Comparison of ENCODE assay signal across 8 mouse cellular contexts in genomic region chr8:46671496-46671895, GRCm38 (mm10). TPM values are rescaled to one million over a fixed set of nuclear protein-coding genes. Genes with fewer than 3 reads are reported as not detected.
DNase-seq lines count a peak whose midpoint lies in the region; ATAC-seq and TF ChIP-seq lines count a peak whose summit lies in the region.

No protein-coding gene starts in this region.

- no peak overlapping the region for H3K4me2 ChIP-seq in neural tube, embryonic 15.5 days
- no peak overlapping the region for H3K4me2 ChIP-seq in forebrain, postnatal 0 days (ENCODE audit: low read depth)
- H3K4me2 ChIP-seq in kidney, embryonic 16.5 days (replicated peaks; ENCODE audit: low read depth, low read length), result no peak overlapping the region
- H3K4me2 ChIP-seq in liver, embryonic 14.5 days (ENCODE audit: low read depth), result no peak overlapping the region

- no peaks in the 10 kb centered on the region for H3K36me3 ChIP-seq in neural tube, embryonic 15.5 days
- no peaks in the 10 kb centered on the region for H3K36me3 ChIP-seq in forebrain, postnatal 0 days (ENCODE audit: insufficient read depth)
- H3K36me3 ChIP-seq in kidney, embryonic 16.5 days (ENCODE audit: insufficient read depth, low read length), result no peaks in the 10 kb centered on the region
- no peaks in the 10 kb centered on the region for H3K36me3 ChIP-seq in liver, embryonic 14.5 days (replicated peaks; ENCODE audit: control insufficient read depth, insufficient read depth, low read depth)

- TF ChIP-seq CTCF in bone marrow macrophage, adult 2 months (IDR thresholded peaks at IDR 0.05; ENCODE audit: low read depth, low read length), result peak; percentile 70
- TF ChIP-seq CTCF in forebrain, postnatal 0 days (IDR thresholded peaks at IDR 0.05; ENCODE audit: low read depth), result peak; percentile 77
- peak; percentile 83 for TF ChIP-seq CTCF in liver, embryonic 14.5 days (IDR thresholded peaks at IDR 0.05; ENCODE audit: low read depth)

- DNase-seq in neural tube, embryonic 10.5 days (ENCODE audit: extremely low spot score, low spot score), result peak; percentile 50
- DNase-seq in forebrain, postnatal 0 days, result peak; percentile 69
- peak; percentile 11 to 17 (median 13) for DNase-seq in liver, embryonic 14.5 days (ENCODE audit: low read depth in 3 of 3, low spot score in 3 of 3)
- DNase-seq in right cerebral cortex, postnatal 14 days, result peak; percentile 58
- peak; percentile 13 for DNase-seq in yolk sac, embryonic 10.5 days (ENCODE audit: low spot score)

- no peak overlapping the region for H3K9ac ChIP-seq in neural tube, embryonic 15.5 days (replicated peaks)
- H3K9ac ChIP-seq in forebrain, postnatal 0 days, result no peak overlapping the region
- H3K9ac ChIP-seq in kidney, embryonic 16.5 days (replicated peaks; ENCODE audit: low read length), result no peak overlapping the region
- no peak overlapping the region for H3K9ac ChIP-seq in liver, embryonic 14.5 days (replicated peaks)

- no peaks in the 10 kb centered on the region for H3K4me1 ChIP-seq in neural tube, embryonic 15.5 days
- peaks cover 4% of the 10 kb centered on the region for H3K4me1 ChIP-seq in bone marrow macrophage, adult 2 months (ENCODE audit: control insufficient read depth, insufficient read depth, low read length)
- H3K4me1 ChIP-seq in forebrain, postnatal 0 days (ENCODE audit: insufficient read depth), result no peaks in the 10 kb centered on the region
- no peaks in the 10 kb centered on the region for H3K4me1 ChIP-seq in kidney, embryonic 16.5 days (ENCODE audit: insufficient read depth, low read length)
- no peaks in the 10 kb centered on the region for H3K4me1 ChIP-seq in liver, embryonic 14.5 days (replicated peaks; ENCODE audit: control insufficient read depth in 2 of 2, insufficient read depth in 2 of 2, low read length in 1 of 2)

- H3K9me3 ChIP-seq in neural tube, embryonic 15.5 days (replicated peaks), result no peaks in the 10 kb centered on the region
- H3K9me3 ChIP-seq in forebrain, postnatal 0 days (ENCODE audit: low read length), result no peaks in the 10 kb centered on the region
- H3K9me3 ChIP-seq in kidney, embryonic 16.5 days (ENCODE audit: low read length), result peaks cover 4% of the 10 kb centered on the region; the same call in 1 of the 2 replicates
- H3K9me3 ChIP-seq in liver, embryonic 14.5 days (ENCODE audit: control insufficient read depth, low read length), result no peaks in the 10 kb centered on the region; the same call in 1 of the 2 replicates

- ATAC-seq in neural tube, embryonic 15.5 days (ENCODE audit: low FRiP score), result no peak
- ATAC-seq in forebrain, postnatal 0 days, result no peak
- ATAC-seq in kidney, embryonic 16.5 days (ENCODE audit: low FRiP score, low TSS enrichment), result 0 out of 2 replicates have a peak, but pooled peaks have one; percentile 51
- ATAC-seq in liver, embryonic 14.5 days (ENCODE audit: insufficient read depth), result no peak

- no peak overlapping the region for H3K4me3 ChIP-seq in neural tube, embryonic 15.5 days (replicated peaks)
- no peak overlapping the region for H3K4me3 ChIP-seq in bone marrow macrophage, adult 2 months (ENCODE audit: insufficient read depth, low read length)
- no peak overlapping the region for H3K4me3 ChIP-seq in forebrain, postnatal 0 days (ENCODE audit: low read depth, low read length)
- H3K4me3 ChIP-seq in kidney, embryonic 16.5 days (ENCODE audit: low read length), result no peak overlapping the region
- no peak overlapping the region for H3K4me3 ChIP-seq in liver, embryonic 14.5 days (ENCODE audit: insufficient read depth in 1 of 2, low read depth in 2 of 2, low read length in 2 of 2)

- 2% methylated on average over 2 of the region's 2 CpGs for WGBS in neural tube, embryonic 15.5 days
- 0% methylated on average over 2 of the region's 2 CpGs for WGBS in forebrain, postnatal 0 days
- 0% methylated on average over 2 of the region's 2 CpGs for WGBS in kidney, embryonic 16.5 days
- 0% methylated on average over 2 of the region's 2 CpGs for WGBS in liver, embryonic 14.5 days (ENCODE audit: insufficient replicate concordance)

- TF ChIP-seq POLR2A in bone marrow macrophage, adult 2 months (IDR thresholded peaks at IDR 0.05; ENCODE audit: borderline replicate concordance, low read depth, low read length), result no peak

- no peak overlapping the region for H3K27ac ChIP-seq in neural tube, embryonic 15.5 days (replicated peaks)
- H3K27ac ChIP-seq in bone marrow macrophage, adult 2 months (ENCODE audit: insufficient read depth, low read depth, low read length), result no peak overlapping the region
- H3K27ac ChIP-seq in forebrain, postnatal 0 days (ENCODE audit: low read depth, low read length), result no peak overlapping the region
- H3K27ac ChIP-seq in kidney, embryonic 16.5 days (ENCODE audit: low read length), result no peak overlapping the region
- no peak overlapping the region for H3K27ac ChIP-seq in liver, embryonic 14.5 days

- no peaks in the 10 kb centered on the region for H3K27me3 ChIP-seq in neural tube, embryonic 15.5 days (replicated peaks)
- H3K27me3 ChIP-seq in forebrain, postnatal 0 days (ENCODE audit: insufficient read depth, low read length), result no peaks in the 10 kb centered on the region
- no peaks in the 10 kb centered on the region for H3K27me3 ChIP-seq in kidney, embryonic 16.5 days (ENCODE audit: insufficient read depth, low read length)
- no peaks in the 10 kb centered on the region for H3K27me3 ChIP-seq in liver, embryonic 14.5 days (ENCODE audit: control insufficient read depth, insufficient read depth, low read length)

- TF ChIP-seq EP300 in liver, embryonic 14.5 days (IDR thresholded peaks at IDR 0.05; ENCODE audit: low read depth), result no peak

RNA-seq across cellular contexts. Expression of gene Casp3, which starts 54.4 kb away (rescaled TPM):
- polyA plus RNA-seq in neural tube, embryonic 15.5 days (2015; fragmentation: Nextera tagmentation; extraction: Ambion mirVana), result 192 and 212 TPM in 2 replicates
- polyA plus RNA-seq in bone marrow macrophage, adult 2 months (2012; ENCODE audit: insufficient read depth, insufficient read length, missing spikeins), result 36.5 and 37.3 TPM in 2 replicates
- total RNA-seq in forebrain, postnatal 0 days (2014; rRNA removed), result 232 and 251 TPM in 2 replicates
- 271 and 275 TPM in 2 replicates for polyA plus RNA-seq in forebrain, postnatal 0 days (2015; fragmentation: Nextera tagmentation; extraction: Ambion mirVana)
- polyA plus RNA-seq in kidney, embryonic 16.5 days (2015; fragmentation: Nextera tagmentation; extraction: Ambion mirVana), result 73.5 and 77.6 TPM in 2 replicates
- polyA plus RNA-seq in liver, embryonic 14.5 days (2012; rRNA removed), result 21.0 and 33.2 TPM in 2 replicates
- polyA plus RNA-seq in liver, embryonic 14.5 days (2014; fragmentation: Nextera tagmentation; extraction: Ambion mirVana), result 50.4 and 60.3 TPM in 2 replicates

RNA-seq across cellular contexts. Expression of gene Primpol, which starts 54.5 kb away (rescaled TPM):
- 8.4 and 9.5 TPM in 2 replicates for polyA plus RNA-seq in neural tube, embryonic 15.5 days (2015; fragmentation: Nextera tagmentation; extraction: Ambion mirVana)
- polyA plus RNA-seq in bone marrow macrophage, adult 2 months (2012; ENCODE audit: insufficient read depth, insufficient read length, missing spikeins), result 16.6 and 21.3 TPM in 2 replicates
- total RNA-seq in forebrain, postnatal 0 days (2014; rRNA removed), result 5.4 and 6.1 TPM in 2 replicates
- polyA plus RNA-seq in forebrain, postnatal 0 days (2015; fragmentation: Nextera tagmentation; extraction: Ambion mirVana), result 2.7 and 3.8 TPM in 2 replicates
- 13.8 and 17.4 TPM in 2 replicates for polyA plus RNA-seq in kidney, embryonic 16.5 days (2015; fragmentation: Nextera tagmentation; extraction: Ambion mirVana)
- polyA plus RNA-seq in liver, embryonic 14.5 days (2012; rRNA removed), result 3.3 and 4.0 TPM in 2 replicates
- 9.0 and 9.5 TPM in 2 replicates for polyA plus RNA-seq in liver, embryonic 14.5 days (2014; fragmentation: Nextera tagmentation; extraction: Ambion mirVana)

Comparison
In these comparisons a context has a peak if more than half of its experiments do, and no peak if none do; other contexts are left out.
1. DNase-seq: peak in every context shown above with its lines; median percentile 69 in forebrain, postnatal 0 days; 58 in right cerebral cortex, postnatal 14 days; 50 in neural tube, embryonic 10.5 days; 13 in liver, embryonic 14.5 days; 13 in yolk sac, embryonic 10.5 days.